Mouse (Mus musculus): Measurements from ENCODE around the gene Rpl36-ps4. TPM values are rescaled to one million over a fixed set of nuclear protein-coding genes. Genes with fewer than 3 reads are reported as not detected.
"Not testable (repeated sequence)": the region's sequence is repeated elsewhere in the genome, so short reads cannot be mapped to it uniquely, and the experiment has no call there.

The Rpl36-ps4 gene
- polyA plus RNA-seq, 1 experiment from 2014 or later = not detected

GRCm38 (mm10) chr17:87897175-87897574 lies 23.6 kb upstream of the Rpl36-ps4 start:
- peaks cover 26% of the 10 kb centered on the region for H3K4me1 ChIP-seq
- H3K27me3 ChIP-seq (ENCODE audit: low read depth, poor library complexity, severe bottlenecking) = no peaks in the 10 kb centered on the region
- H3K4me3 ChIP-seq = no peak overlapping the region
- peak; percentile 18 for DNase-seq (ENCODE audit: low spot score)
- peaks cover 8% of the 10 kb centered on the region; the same call in 1 of the 2 replicates for H3K9me3 ChIP-seq (replicated peaks)
- 0 out of 2 replicates have a peak overlapping the region, but pooled peaks have one; percentile 17 for H3K27ac ChIP-seq (replicated peaks)
- WGBS = 64% methylated on average over 6 of the region's 6 CpGs
- no peaks in the 10 kb centered on the region for H3K36me3 ChIP-seq

- 75% methylated on average over 4 of the region's 4 CpGs for WGBS
- peaks cover 40% of the 10 kb centered on the region for H3K4me1 ChIP-seq
These were observed 20.1 kb upstream of the Rpl36-ps4 start for GRCm38 (mm10) chr17:87900677-87901076.

GRCm38 (mm10) chr17:87901163-87901562 lies 19.6 kb upstream of the Rpl36-ps4 start:
- peaks cover 3% of the 10 kb centered on the region; the same call in 1 of the 2 replicates for H3K9me3 ChIP-seq (replicated peaks)
- H3K36me3 ChIP-seq = no peaks in the 10 kb centered on the region
- no peaks in the 10 kb centered on the region for H3K27me3 ChIP-seq (ENCODE audit: low read depth, poor library complexity, severe bottlenecking)
- H3K4me1 ChIP-seq = peaks cover 40% of the 10 kb centered on the region
- peak; percentile 9 for DNase-seq (ENCODE audit: low spot score)
- no peak overlapping the region for H3K4me3 ChIP-seq
- 0 out of 2 replicates have a peak overlapping the region, but pooled peaks have one; percentile 43 for H3K27ac ChIP-seq (replicated peaks)
- WGBS = 58% methylated on average over 7 of the region's 7 CpGs

More at GRCm38 (mm10) chr17:87900677-87901076, 20.1 kb upstream of the Rpl36-ps4 start:
- Histone ChIP-seq H3K27ac (replicated peaks) (0 out of 2 replicates have a peak overlapping the region, but pooled peaks have one; percentile 43), H3K9me3 (replicated peaks) (peaks cover 8% of the 10 kb centered on the region; the same call in 1 of the 2 replicates), H3K4me3 (no peak overlapping the region), H3K27me3 (ENCODE audit: low read depth, poor library complexity, severe bottlenecking) (no peaks in the 10 kb centered on the region), H3K36me3 (no peaks in the 10 kb centered on the region)
- no peak for DNase-seq (ENCODE audit: low spot score)

- 22% methylated on average over 6 of the region's 6 CpGs for WGBS
- no peaks in the 10 kb centered on the region for H3K36me3 ChIP-seq
- no peaks in the 10 kb centered on the region for H3K27me3 ChIP-seq (ENCODE audit: low read depth, poor library complexity, severe bottlenecking)
- H3K4me3 ChIP-seq = no peak overlapping the region
- peaks cover 25% of the 10 kb centered on the region for H3K4me1 ChIP-seq
- H3K9me3 ChIP-seq (replicated peaks) = no peaks in the 10 kb centered on the region
- H3K27ac ChIP-seq (replicated peaks) = peak overlapping the region; percentile 70
- DNase-seq (ENCODE audit: low spot score) = peak; percentile 32
These were observed 17.6 kb upstream of the Rpl36-ps4 start for GRCm38 (mm10) chr17:87903213-87903612.

GRCm38 (mm10) chr17:87903725-87904124 lies 17.1 kb upstream of the Rpl36-ps4 start:
- Histone ChIP-seq H3K27me3 (ENCODE audit: low read depth, poor library complexity, severe bottlenecking) (no peaks in the 10 kb centered on the region), H3K27ac (replicated peaks) (peak overlapping the region; percentile 70), H3K36me3 (no peaks in the 10 kb centered on the region), H3K4me3 (no peak overlapping the region), H3K9me3 (replicated peaks) (no peaks in the 10 kb centered on the region), H3K4me1 (peaks cover 25% of the 10 kb centered on the region)
- DNase-seq (ENCODE audit: low spot score) = peak; percentile 10
- 88% methylated on average over 8 of the region's 8 CpGs for WGBS

GRCm38 (mm10) chr17:87915386-87915785 lies 5.4 kb upstream of the Rpl36-ps4 start:
- Histone ChIP-seq H3K27ac (replicated peaks) (no peak overlapping the region), H3K27me3 (ENCODE audit: low read depth, poor library complexity, severe bottlenecking) (no peaks in the 10 kb centered on the region), H3K4me1 (no peaks in the 10 kb centered on the region), H3K4me3 (no peak overlapping the region), H3K36me3 (no peaks in the 10 kb centered on the region), H3K9me3 (replicated peaks) (peaks cover 20% of the 10 kb centered on the region; the same call in 1 of the 2 replicates)
- 91% methylated on average over 3 of the region's 3 CpGs for WGBS
- DNase-seq (ENCODE audit: low spot score) = no peak

- no peak overlapping the region for H3K27ac ChIP-seq (replicated peaks)
- 0 out of 2 replicates have a peak, but pooled peaks cover 1% of the 10 kb centered on the region for H3K9me3 ChIP-seq (replicated peaks)
- H3K27me3 ChIP-seq (ENCODE audit: low read depth, poor library complexity, severe bottlenecking) = no peaks in the 10 kb centered on the region
- WGBS = 81% methylated on average over 5 of the region's 5 CpGs
- no peaks in the 10 kb centered on the region for H3K4me1 ChIP-seq
- DNase-seq (ENCODE audit: low spot score) = no peak
- no peaks in the 10 kb centered on the region for H3K36me3 ChIP-seq
- no peak overlapping the region for H3K4me3 ChIP-seq
These were observed 2.7 kb upstream of the Rpl36-ps4 start for GRCm38 (mm10) chr17:87918121-87918520.

- no peaks in the 10 kb centered on the region for H3K36me3 ChIP-seq
- H3K27me3 ChIP-seq (ENCODE audit: low read depth, poor library complexity, severe bottlenecking) = no peaks in the 10 kb centered on the region
- H3K9me3 ChIP-seq (replicated peaks) = no peaks in the 10 kb centered on the region
- no peaks in the 10 kb centered on the region for H3K4me1 ChIP-seq
- no peak for DNase-seq (ENCODE audit: low spot score)
- no peak overlapping the region for H3K4me3 ChIP-seq
- no peak overlapping the region for H3K27ac ChIP-seq (replicated peaks)
- WGBS = 84% methylated on average over 10 of the region's 10 CpGs
These were observed 13.5 kb downstream of the Rpl36-ps4 start for GRCm38 (mm10) chr17:87934326-87934725.

- H3K27me3 ChIP-seq (ENCODE audit: low read depth, poor library complexity, severe bottlenecking) = no peaks in the 10 kb centered on the region
- DNase-seq (ENCODE audit: low spot score) = no peak
- H3K4me1 ChIP-seq = no peaks in the 10 kb centered on the region
- no peak overlapping the region for H3K27ac ChIP-seq (replicated peaks)
- H3K36me3 ChIP-seq = no peaks in the 10 kb centered on the region
- 86% methylated on average over 8 of the region's 8 CpGs for WGBS
- no peak overlapping the region for H3K4me3 ChIP-seq
- no peaks in the 10 kb centered on the region for H3K9me3 ChIP-seq (replicated peaks)
These were observed 14.0 kb downstream of the Rpl36-ps4 start for GRCm38 (mm10) chr17:87934736-87935135.

GRCm38 (mm10) chr17:87936156-87936555 lies 15.4 kb downstream of the Rpl36-ps4 start:
- H3K27ac ChIP-seq (replicated peaks) = no peak overlapping the region
- DNase-seq (ENCODE audit: low spot score) = no peak
- H3K4me3 ChIP-seq = no peak overlapping the region
- WGBS = 96% methylated on average over 4 of the region's 4 CpGs
- H3K27me3 ChIP-seq (ENCODE audit: low read depth, poor library complexity, severe bottlenecking) = no peaks in the 10 kb centered on the region
- no peaks in the 10 kb centered on the region for H3K4me1 ChIP-seq
- H3K36me3 ChIP-seq = no peaks in the 10 kb centered on the region
- no peaks in the 10 kb centered on the region for H3K9me3 ChIP-seq (replicated peaks)

GRCm38 (mm10) chr17:87948965-87949584 lies 28.3 kb downstream of the Rpl36-ps4 start:
- peak; percentile 80 for DNase-seq (ENCODE audit: low spot score)
- Histone ChIP-seq H3K36me3 (no peaks in the 10 kb centered on the region), H3K9me3 (replicated peaks) (no peaks in the 10 kb centered on the region), H3K4me3 (no peak overlapping the region), H3K27me3 (ENCODE audit: low read depth, poor library complexity, severe bottlenecking) (no peaks in the 10 kb centered on the region), H3K4me1 (no peaks in the 10 kb centered on the region), H3K27ac (replicated peaks) (no peak overlapping the region)
- WGBS = 46% methylated on average over 16 of the region's 16 CpGs

- 92% methylated on average over 13 of the region's 13 CpGs for WGBS
- H3K4me1 ChIP-seq; H3K9me3 ChIP-seq (replicated peaks); H3K36me3 ChIP-seq; H3K27ac ChIP-seq (replicated peaks); H3K4me3 ChIP-seq; H3K27me3 ChIP-seq (ENCODE audit: low read depth, poor library complexity, severe bottlenecking); DNase-seq (ENCODE audit: low spot score): not testable (repeated sequence)
These were observed 33.9 kb downstream of the Rpl36-ps4 start for GRCm38 (mm10) chr17:87954618-87955124.

GRCm38 (mm10) chr17:87957096-87957840 lies 36.5 kb downstream of the Rpl36-ps4 start:
- Histone ChIP-seq H3K27me3 (ENCODE audit: low read depth, poor library complexity, severe bottlenecking) (no peaks in the 10 kb centered on the region), H3K4me1 (no peaks in the 10 kb centered on the region), H3K9me3 (replicated peaks) (peaks cover 6% of the 10 kb centered on the region; the same call in 1 of the 2 replicates), H3K4me3 (no peak overlapping the region), H3K27ac (replicated peaks) (no peak overlapping the region), H3K36me3 (no peaks in the 10 kb centered on the region)
- no peak for DNase-seq (ENCODE audit: low spot score)
- WGBS = 81% methylated on average over 12 of the region's 12 CpGs
